Mouse (Mus musculus): Measurements from ENCODE around the gene Fam205a2. TPM values are rescaled to one million over a fixed set of nuclear protein-coding genes. Genes with fewer than 3 reads are reported as not detected.

The Fam205a2 gene
- 0.24 TPM for total RNA-seq (2023)

GRCm38 (mm10) chr4:42528075-42528474 is at the start of gene Fam205a2:
Gene Fam205a2 (minus strand): TSS chr4:42528175.

Other genes starting within 250 kb of the Fam205a2 start
- not detected for gene Gm21953, start 233.9 kb downstream of the Fam205a2 start, total RNA-seq (2023)
- 0.24 TPM for gene Fam205a3, start 209.8 kb downstream of the Fam205a2 start, total RNA-seq (2023)
- not detected for gene Gm21586, start 88.8 kb downstream of the Fam205a2 start, total RNA-seq (2023)
- gene Gm2163, start 61.4 kb downstream of the Fam205a2 start, total RNA-seq (2023), result not detected
- not detected for gene Gm10591, start 84.0 kb upstream of the Fam205a2 start, total RNA-seq (2023)
- gene Gm2564, start 101.5 kb upstream of the Fam205a2 start, total RNA-seq (2023), result not detected
- gene Ccl27b, start 127.1 kb upstream of the Fam205a2 start, total RNA-seq (2023), result not detected
- not detected for gene Il11ra2, start 133.7 kb upstream of the Fam205a2 start, total RNA-seq (2023)
- gene 4930578G10Rik, start 207.4 kb upstream of the Fam205a2 start, total RNA-seq (2023), result not detected
- not detected for gene Ccl19, start 228.4 kb upstream of the Fam205a2 start, total RNA-seq (2023)
- gene Ccl21a, start 245.8 kb upstream of the Fam205a2 start, total RNA-seq (2023), result not detected

Measured in CD4-positive naive resting alpha-beta T cell, adult 57 days (primary cell).